Mouse (Mus musculus): ENCODE data around the gene Gm10665.
"Not testable (repeated sequence)": the region's sequence is repeated elsewhere in the genome, so short reads cannot be mapped to it uniquely, and the experiment has no call there.

- TF ChIP-seq CTCF (IDR thresholded peaks at IDR 0.05; ENCODE audit: borderline replicate concordance, control insufficient read depth, extremely low read depth, insufficient read depth, low read length, poor library complexity); POLR2A (IDR thresholded peaks at IDR 0.05; ENCODE audit: control insufficient read depth, extremely low read depth, insufficient read depth, low read length, poor library complexity): not testable (repeated sequence)
Observed at GRCm38 (mm10) chr7:22413283-22413682, 50.6 kb downstream of the Gm10665 start, which contains the start of gene Vmn1r148.
